Mouse (Mus musculus): ENCODE results near the gene Pitx3. TPM values are rescaled to one million over a fixed set of nuclear protein-coding genes. Genes with fewer than 3 reads are reported as not detected.

Pitx3 gene
- polyA plus RNA-seq, 1 experiment: 0.24 TPM

GRCm38 (mm10) chr19:46149091-46149490 lies 965 bp upstream of the Pitx3 start:
- DNase-seq: no peak
- Histone ChIP-seq H3K4me3 (ENCODE audit: control insufficient read depth, insufficient read depth, low read length) (no peak overlapping the region), H3K36me3 (ENCODE audit: control insufficient read depth, insufficient read depth, low read length) (no peaks in the 10 kb centered on the region), H3K27me3 (ENCODE audit: control insufficient read depth, insufficient read depth, low read length) (peaks cover 11% of the 10 kb centered on the region; the same call in 1 of the 2 replicates), H3K27ac (ENCODE audit: control insufficient read depth, insufficient read depth, low read length) (no peak overlapping the region), H3K4me1 (replicated peaks; ENCODE audit: control insufficient read depth, insufficient read depth, low read length) (peaks cover 16% of the 10 kb centered on the region)
- WGBS: 40% methylated on average over 12 of the region's 12 CpGs
- TF ChIP-seq CTCF (IDR thresholded peaks at IDR 0.05; ENCODE audit: borderline replicate concordance, control insufficient read depth, extremely low read depth, insufficient read depth, low read length, poor library complexity) (no peak), POLR2A (IDR thresholded peaks at IDR 0.05; ENCODE audit: control insufficient read depth, extremely low read depth, insufficient read depth, low read length, poor library complexity) (no peak)

- Histone ChIP-seq H3K27me3 (ENCODE audit: control insufficient read depth, insufficient read depth, low read length) (peaks cover 11% of the 10 kb centered on the region; the same call in 1 of the 2 replicates), H3K4me1 (replicated peaks; ENCODE audit: control insufficient read depth, insufficient read depth, low read length) (peaks cover 16% of the 10 kb centered on the region), H3K27ac (ENCODE audit: control insufficient read depth, insufficient read depth, low read length) (no peak overlapping the region), H3K36me3 (ENCODE audit: control insufficient read depth, insufficient read depth, low read length) (no peaks in the 10 kb centered on the region), H3K4me3 (ENCODE audit: control insufficient read depth, insufficient read depth, low read length) (peak overlapping the region; percentile 16)
- peak; percentile 53 for DNase-seq
- WGBS: 2% methylated on average over 27 of the region's 27 CpGs
- TF ChIP-seq POLR2A (IDR thresholded peaks at IDR 0.05; ENCODE audit: control insufficient read depth, extremely low read depth, insufficient read depth, low read length, poor library complexity): no peak
- no peak for TF ChIP-seq CTCF (IDR thresholded peaks at IDR 0.05; ENCODE audit: borderline replicate concordance, control insufficient read depth, extremely low read depth, insufficient read depth, low read length, poor library complexity)
Observed at GRCm38 (mm10) chr19:46148372-46148760, 240 bp upstream of the Pitx3 start.

- Histone ChIP-seq H3K27me3 (ENCODE audit: control insufficient read depth, insufficient read depth, low read length) (no peaks in the 10 kb centered on the region; the same call in 1 of the 2 replicates), H3K4me3 (ENCODE audit: control insufficient read depth, insufficient read depth, low read length) (no peak overlapping the region), H3K4me1 (replicated peaks; ENCODE audit: control insufficient read depth, insufficient read depth, low read length) (peaks cover 9% of the 10 kb centered on the region), H3K27ac (ENCODE audit: control insufficient read depth, insufficient read depth, low read length) (no peak overlapping the region), H3K36me3 (ENCODE audit: control insufficient read depth, insufficient read depth, low read length) (no peaks in the 10 kb centered on the region)
- TF ChIP-seq POLR2A (IDR thresholded peaks at IDR 0.05; ENCODE audit: control insufficient read depth, extremely low read depth, insufficient read depth, low read length, poor library complexity): no peak
- no peak for TF ChIP-seq CTCF (IDR thresholded peaks at IDR 0.05; ENCODE audit: borderline replicate concordance, control insufficient read depth, extremely low read depth, insufficient read depth, low read length, poor library complexity)
- 70% methylated on average over 6 of the region's 6 CpGs for WGBS
- no peak for DNase-seq
Observed at GRCm38 (mm10) chr19:46141091-46141490, 7.0 kb downstream of the Pitx3 start.

- 88% methylated on average over 2 of the region's 2 CpGs for WGBS
- no peak overlapping the region for H3K27ac ChIP-seq (ENCODE audit: control insufficient read depth, insufficient read depth, low read length)
- H3K4me1 ChIP-seq (replicated peaks; ENCODE audit: control insufficient read depth, insufficient read depth, low read length): peaks cover 17% of the 10 kb centered on the region
- H3K36me3 ChIP-seq (ENCODE audit: control insufficient read depth, insufficient read depth, low read length): no peaks in the 10 kb centered on the region
- no peak for DNase-seq
- TF ChIP-seq POLR2A (IDR thresholded peaks at IDR 0.05; ENCODE audit: control insufficient read depth, extremely low read depth, insufficient read depth, low read length, poor library complexity) (no peak), CTCF (IDR thresholded peaks at IDR 0.05; ENCODE audit: borderline replicate concordance, control insufficient read depth, extremely low read depth, insufficient read depth, low read length, poor library complexity) (no peak)
- H3K4me3 ChIP-seq (ENCODE audit: control insufficient read depth, insufficient read depth, low read length): no peak overlapping the region
- no peaks in the 10 kb centered on the region; the same call in 1 of the 2 replicates for H3K27me3 ChIP-seq (ENCODE audit: control insufficient read depth, insufficient read depth, low read length)
Observed at GRCm38 (mm10) chr19:46140324-46140723, 7.8 kb downstream of the Pitx3 start.

- peaks cover 5% of the 10 kb centered on the region; the same call in 1 of the 2 replicates for H3K27me3 ChIP-seq (ENCODE audit: control insufficient read depth, insufficient read depth, low read length)
- H3K4me3 ChIP-seq (ENCODE audit: control insufficient read depth, insufficient read depth, low read length): peak overlapping the region; percentile 7; the same call in 1 of the 2 replicates
- H3K4me1 ChIP-seq (replicated peaks; ENCODE audit: control insufficient read depth, insufficient read depth, low read length): peaks cover 17% of the 10 kb centered on the region
- peak; percentile 84; the same call in 1 of the 2 replicates for TF ChIP-seq CTCF (IDR thresholded peaks at IDR 0.05; ENCODE audit: borderline replicate concordance, control insufficient read depth, extremely low read depth, insufficient read depth, low read length, poor library complexity)
- 0 out of 2 replicates have a peak, but pooled peaks have one; percentile 16 for TF ChIP-seq POLR2A (IDR thresholded peaks at IDR 0.05; ENCODE audit: control insufficient read depth, extremely low read depth, insufficient read depth, low read length, poor library complexity)
- H3K27ac ChIP-seq (ENCODE audit: control insufficient read depth, insufficient read depth, low read length): no peak overlapping the region
- peak; percentile 81 for DNase-seq
- H3K36me3 ChIP-seq (ENCODE audit: control insufficient read depth, insufficient read depth, low read length): no peaks in the 10 kb centered on the region
- 2% methylated on average over 49 of the region's 49 CpGs for WGBS
Observed at GRCm38 (mm10) chr19:46136639-46137580, 11.2 kb downstream of the Pitx3 start.

- Histone ChIP-seq H3K4me1 (replicated peaks; ENCODE audit: control insufficient read depth, insufficient read depth, low read length) (peaks cover 22% of the 10 kb centered on the region), H3K36me3 (ENCODE audit: control insufficient read depth, insufficient read depth, low read length) (no peaks in the 10 kb centered on the region), H3K4me3 (ENCODE audit: control insufficient read depth, insufficient read depth, low read length) (peak overlapping the region; percentile 52), H3K27ac (ENCODE audit: control insufficient read depth, insufficient read depth, low read length) (no peak overlapping the region), H3K27me3 (ENCODE audit: control insufficient read depth, insufficient read depth, low read length) (peaks cover 9% of the 10 kb centered on the region; the same call in 1 of the 2 replicates)
- 2% methylated on average over 79 of the region's 79 CpGs for WGBS
- TF ChIP-seq POLR2A (IDR thresholded peaks at IDR 0.05; ENCODE audit: control insufficient read depth, extremely low read depth, insufficient read depth, low read length, poor library complexity) (0 out of 2 replicates have a peak, but pooled peaks have one; percentile 8), CTCF (IDR thresholded peaks at IDR 0.05; ENCODE audit: borderline replicate concordance, control insufficient read depth, extremely low read depth, insufficient read depth, low read length, poor library complexity) (peak; percentile 79; the same call in 1 of the 2 replicates)
- peak; percentile 89 for DNase-seq
Observed at GRCm38 (mm10) chr19:46135789-46136638, 12.1 kb downstream of the Pitx3 start.
